Comparison of ENCODE assay signal across 19 mouse cellular contexts in genomic region chr1:30718578-30718977, GRCm38 (mm10).
DNase-seq lines count a peak whose midpoint lies in the region; ATAC-seq and TF ChIP-seq lines count a peak whose summit lies in the region.
"Had no signal": no experiment of that assay in that cellular context is flagged by ENCODE, and none has a peak within 500 bp of the region (broad histone marks: within the 10 kb centered on the region; RNA-seq: fewer than 3 reads in every experiment).

No protein-coding gene starts in this region.

- H3K36me3 ChIP-seq in stomach, embryonic 16.5 days (ENCODE audit: control insufficient read depth, insufficient read depth, low read length), result no peaks in the 10 kb centered on the region
- H3K36me3 ChIP-seq in thymus, adult 2 months (ENCODE audit: control insufficient read depth, insufficient read depth, low read length), result no peaks in the 10 kb centered on the region
- H3K36me3 ChIP-seq: limb, embryonic 15.5 days; midbrain, embryonic 15.5 days had no signal

- peak; percentile 80 for DNase-seq in adrenal gland, adult 2 months
- no peak for DNase-seq in adrenal gland, postnatal 4 days (ENCODE audit: low spot score in 2 of 2)
- DNase-seq in fibroblast of lung, adult 2 months (ENCODE audit: low read depth), result peak; percentile 44
- peak; percentile 50 for DNase-seq in lung, postnatal 10 days
- no peak for DNase-seq in thymus, adult 2 months
- DNase-seq in ovary, postnatal 14 days (ENCODE audit: low spot score), result no peak
- DNase-seq: cerebellum, postnatal 25 days; forebrain, postnatal 0 days; gastrocnemius, postnatal 14 days; layer of hippocampus, adult 9-11 months; liver, postnatal 0 days; thymus, postnatal 14 days had no signal

- no peak for TF ChIP-seq CTCF in thymus, adult 2 months (IDR thresholded peaks at IDR 0.05; ENCODE audit: borderline replicate concordance, control insufficient read depth, extremely low read depth, insufficient read depth, low read length, poor library complexity)

- ATAC-seq in stomach, embryonic 16.5 days (ENCODE audit: insufficient read depth, low FRiP score), result peak; percentile 53; the same call in 1 of the 2 replicates
- no peak for ATAC-seq in megakaryocyte-erythroid progenitor cell, adult 5-6 weeks (replicated peaks; ENCODE audit: low FRiP score, low TSS enrichment, poor library complexity, severe bottlenecking)
- ATAC-seq: forebrain, postnatal 0 days; liver, postnatal 0 days; Patski had no signal

- no peak overlapping the region for H3K27ac ChIP-seq in stomach, embryonic 16.5 days (ENCODE audit: low read length)
- no peak overlapping the region for H3K27ac ChIP-seq in thymus, adult 2 months (ENCODE audit: control insufficient read depth, insufficient read depth, low read length)
- H3K27ac ChIP-seq: kidney, postnatal 0 days; limb, embryonic 15.5 days; midbrain, embryonic 15.5 days had no signal

- no peak overlapping the region for H3K4me3 ChIP-seq in stomach, embryonic 16.5 days (replicated peaks; ENCODE audit: low read length)
- no peak overlapping the region for H3K4me3 ChIP-seq in thymus, adult 2 months (ENCODE audit: control insufficient read depth, insufficient read depth, low read length)
- H3K4me3 ChIP-seq: limb, embryonic 15.5 days; midbrain, embryonic 15.5 days had no signal

- no peak overlapping the region for H3K4me2 ChIP-seq in stomach, embryonic 16.5 days (ENCODE audit: low read depth, low read length)
- H3K4me2 ChIP-seq: heart, embryonic 11.5 days; limb, embryonic 15.5 days; midbrain, embryonic 15.5 days had no signal

- whole genome bisulfite sequencing in stomach, embryonic 16.5 days, result 43% methylated on average over 5 of the region's 5 CpGs
- WGBS in thymus, adult 2 months, result 92% methylated on average over 5 of the region's 5 CpGs

- H3K27me3 ChIP-seq in stomach, embryonic 16.5 days (ENCODE audit: control insufficient read depth, insufficient read depth, low read length), result no peaks in the 10 kb centered on the region
- H3K27me3 ChIP-seq in thymus, adult 2 months (ENCODE audit: control insufficient read depth, insufficient read depth, low read length), result no peaks in the 10 kb centered on the region
- H3K27me3 ChIP-seq: limb, embryonic 15.5 days; midbrain, embryonic 15.5 days; Patski had no signal

- H3K9ac ChIP-seq in stomach, embryonic 16.5 days (ENCODE audit: low read length), result no peak overlapping the region
- H3K9ac ChIP-seq: forebrain, postnatal 0 days; limb, embryonic 15.5 days; liver, postnatal 0 days; midbrain, embryonic 15.5 days had no signal

- 0 out of 2 replicates have a peak, but pooled peaks cover 2% of the 10 kb centered on the region for H3K4me1 ChIP-seq in stomach, embryonic 16.5 days (ENCODE audit: control insufficient read depth, insufficient read depth, low read length)
- H3K4me1 ChIP-seq in thymus, adult 2 months (replicated peaks; ENCODE audit: control insufficient read depth, insufficient read depth, low read length), result no peaks in the 10 kb centered on the region
- H3K4me1 ChIP-seq: limb, embryonic 15.5 days; midbrain, embryonic 15.5 days had no signal

- H3K9me3 ChIP-seq in stomach, embryonic 16.5 days (replicated peaks; ENCODE audit: control insufficient read depth, low read length), result no peaks in the 10 kb centered on the region
- H3K9me3 ChIP-seq: limb, embryonic 15.5 days; midbrain, embryonic 15.5 days had no signal

- no peak for TF ChIP-seq POLR2A in thymus, adult 2 months (IDR thresholded peaks at IDR 0.05; ENCODE audit: control insufficient read depth, extremely low read depth, insufficient read depth, low read length, poor library complexity)

Comparison
In these comparisons a context has a peak if more than half of its experiments do, and no peak if none do; other contexts are left out.
1. DNase-seq: peak in adrenal gland, adult 2 months (single experiment), fibroblast of lung, adult 2 months (single experiment) and lung, postnatal 10 days (single experiment); none in adrenal gland, postnatal 4 days (0 of 2), thymus, adult 2 months (single experiment) and ovary, postnatal 14 days (single experiment).